Mouse (Mus musculus): ENCODE results near the gene Rasl12. TPM values are rescaled to one million over a fixed set of nuclear protein-coding genes. Genes with fewer than 3 reads are reported as not detected.

Rasl12 gene
- polyA plus RNA-seq, 2 experiments = 9.1 to 9.6 TPM

GRCm38 (mm10) chr9:65419633-65420032, 21.3 kb downstream of the Rasl12 start:
- ATAC-seq (ENCODE audit: low FRiP score, low read depth) (no peak), DNase-seq (ENCODE audit: low spot score) (no peak)
- no peaks in the 10 kb centered on the region for H3K4me1 ChIP-seq (ENCODE audit: control insufficient read depth, insufficient read depth, low read length)
- H3K27ac ChIP-seq (replicated peaks; ENCODE audit: low read depth, low read length) = no peak overlapping the region
- TF ChIP-seq POLR2A (IDR thresholded peaks at IDR 0.05; ENCODE audit: borderline replicate concordance, extremely low read depth, insufficient read depth, insufficient read length) = no peak
- 82% methylated on average over 3 of the region's 3 CpGs for WGBS
- H3K27me3 ChIP-seq (ENCODE audit: control insufficient read depth, insufficient read depth, low read length) = no peaks in the 10 kb centered on the region
- no peaks in the 10 kb centered on the region for H3K36me3 ChIP-seq (ENCODE audit: control insufficient read depth, insufficient read depth, low read length)
- H3K4me3 ChIP-seq (replicated peaks; ENCODE audit: low read length) = no peak overlapping the region
- H3K9me3 ChIP-seq (ENCODE audit: control insufficient read depth, low read length) = no peaks in the 10 kb centered on the region
- H3K9ac ChIP-seq (ENCODE audit: low read depth, low read length, severe bottlenecking) = no peak overlapping the region
- no peak overlapping the region for H3K4me2 ChIP-seq (replicated peaks; ENCODE audit: low read depth, low read length, severe bottlenecking)

GRCm38 (mm10) chr9:65422760-65423501, 24.6 kb downstream of the Rasl12 start, which contains the start of gene Slc51b:
Slc51b (minus strand) TSS chr9:65422955.
- no peak within 1 kb of the TSS for H3K27ac ChIP-seq (replicated peaks; ENCODE audit: low read depth, low read length)
- TF ChIP-seq POLR2A (IDR thresholded peaks at IDR 0.05; ENCODE audit: borderline replicate concordance, extremely low read depth, insufficient read depth, insufficient read length) = no peak
- ATAC-seq (ENCODE audit: low FRiP score, low read depth) = no peak
- no peak within 1 kb of the TSS for H3K4me2 ChIP-seq (replicated peaks; ENCODE audit: low read depth, low read length, severe bottlenecking)
- DNase-seq (ENCODE audit: low spot score) = no peak
- no peaks in the 10 kb centered on the region for H3K9me3 ChIP-seq (ENCODE audit: control insufficient read depth, low read length)
- WGBS = 73% methylated on average over 11 of the region's 11 CpGs
- no peaks in the 10 kb centered on the region for H3K36me3 ChIP-seq (ENCODE audit: control insufficient read depth, insufficient read depth, low read length)
- H3K27me3 ChIP-seq (ENCODE audit: control insufficient read depth, insufficient read depth, low read length) = no peaks in the 10 kb centered on the region
- H3K4me1 ChIP-seq (ENCODE audit: control insufficient read depth, insufficient read depth, low read length) = no peaks in the 10 kb centered on the region
- H3K9ac ChIP-seq (ENCODE audit: low read depth, low read length, severe bottlenecking) = no peak within 1 kb of the TSS
- H3K4me3 ChIP-seq (replicated peaks; ENCODE audit: low read length) = no peak within 1 kb of the TSS

GRCm38 (mm10) chr9:65424393-65424792, 26.1 kb downstream of the Rasl12 start:
- ATAC-seq (ENCODE audit: low FRiP score, low read depth) = no peak
- H3K4me3 ChIP-seq (replicated peaks; ENCODE audit: low read length) = no peak overlapping the region
- no peaks in the 10 kb centered on the region for H3K36me3 ChIP-seq (ENCODE audit: control insufficient read depth, insufficient read depth, low read length)
- no peak for DNase-seq (ENCODE audit: low spot score)
- no peaks in the 10 kb centered on the region for H3K27me3 ChIP-seq (ENCODE audit: control insufficient read depth, insufficient read depth, low read length)
- H3K4me2 ChIP-seq (replicated peaks; ENCODE audit: low read depth, low read length, severe bottlenecking) = no peak overlapping the region
- no peak overlapping the region for H3K27ac ChIP-seq (replicated peaks; ENCODE audit: low read depth, low read length)
- no peak overlapping the region for H3K9ac ChIP-seq (ENCODE audit: low read depth, low read length, severe bottlenecking)
- no peak for TF ChIP-seq POLR2A (IDR thresholded peaks at IDR 0.05; ENCODE audit: borderline replicate concordance, extremely low read depth, insufficient read depth, insufficient read length)
- no peaks in the 10 kb centered on the region for H3K4me1 ChIP-seq (ENCODE audit: control insufficient read depth, insufficient read depth, low read length)
- WGBS = 4% methylated on average over 3 of the region's 3 CpGs
- H3K9me3 ChIP-seq (ENCODE audit: control insufficient read depth, low read length) = no peaks in the 10 kb centered on the region

DNA sequence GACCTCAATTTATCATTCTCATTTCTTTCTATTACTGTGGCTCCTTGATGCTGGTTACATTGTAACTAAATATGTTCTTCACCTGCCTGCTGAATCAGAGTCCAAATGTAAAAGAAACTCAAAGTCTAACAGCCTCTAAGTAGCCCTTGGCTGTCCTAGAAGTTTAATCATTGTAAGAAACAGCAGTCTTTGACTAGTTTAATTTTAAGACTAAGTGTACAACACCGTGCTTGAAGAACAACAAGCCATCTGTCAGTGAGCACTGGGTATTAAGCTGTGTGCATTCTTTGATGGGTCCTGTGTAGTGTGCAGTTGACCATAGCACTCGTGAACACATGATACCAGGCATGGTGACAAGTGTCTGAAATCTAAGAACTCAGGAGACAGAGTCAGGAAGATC, 29.2 kb downstream of the Rasl12 start:
- TF ChIP-seq POLR2A (IDR thresholded peaks at IDR 0.05; ENCODE audit: borderline replicate concordance, extremely low read depth, insufficient read depth, insufficient read length) = no peak
- H3K27me3 ChIP-seq (ENCODE audit: control insufficient read depth, insufficient read depth, low read length) = no peaks in the 10 kb centered on the region
- no peak overlapping the region for H3K4me2 ChIP-seq (replicated peaks; ENCODE audit: low read depth, low read length, severe bottlenecking)
- ATAC-seq (ENCODE audit: low FRiP score, low read depth) (no peak), DNase-seq (ENCODE audit: low spot score) (no peak)
- no peaks in the 10 kb centered on the region for H3K36me3 ChIP-seq (ENCODE audit: control insufficient read depth, insufficient read depth, low read length)
- H3K27ac ChIP-seq (replicated peaks; ENCODE audit: low read depth, low read length) = no peak overlapping the region
- H3K4me3 ChIP-seq (replicated peaks; ENCODE audit: low read length) = no peak overlapping the region
- 68% methylated on average over 2 of the region's 2 CpGs for WGBS
- H3K9ac ChIP-seq (ENCODE audit: low read depth, low read length, severe bottlenecking) = no peak overlapping the region
- no peaks in the 10 kb centered on the region for H3K4me1 ChIP-seq (ENCODE audit: control insufficient read depth, insufficient read depth, low read length)
- H3K9me3 ChIP-seq (ENCODE audit: control insufficient read depth, low read length) = no peaks in the 10 kb centered on the region

DNA sequence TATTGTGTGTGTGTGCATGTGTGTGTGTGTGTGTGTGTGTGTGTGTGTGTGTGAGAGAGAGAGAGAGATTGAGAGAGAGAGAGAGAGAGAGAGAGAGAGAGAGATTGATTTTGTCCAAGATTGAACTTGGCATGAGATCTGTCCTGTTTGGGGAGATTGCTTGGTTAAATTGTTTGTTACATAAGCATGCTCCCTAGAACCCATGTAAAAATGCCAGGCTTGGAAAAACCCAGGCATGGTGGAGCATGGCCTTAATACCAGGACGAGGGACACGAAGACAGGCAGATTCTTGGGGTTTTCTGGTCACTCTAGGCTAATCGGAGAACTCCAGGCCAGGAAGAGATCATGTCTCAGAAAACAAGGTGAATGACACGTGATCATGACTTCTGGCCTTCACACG, 29.7 kb downstream of the Rasl12 start:
- Histone ChIP-seq H3K36me3 (ENCODE audit: control insufficient read depth, insufficient read depth, low read length) (no peaks in the 10 kb centered on the region), H3K4me2 (replicated peaks; ENCODE audit: low read depth, low read length, severe bottlenecking) (no peak overlapping the region), H3K9ac (ENCODE audit: low read depth, low read length, severe bottlenecking) (no peak overlapping the region), H3K4me1 (ENCODE audit: control insufficient read depth, insufficient read depth, low read length) (no peaks in the 10 kb centered on the region), H3K4me3 (replicated peaks; ENCODE audit: low read length) (no peak overlapping the region), H3K27me3 (ENCODE audit: control insufficient read depth, insufficient read depth, low read length) (no peaks in the 10 kb centered on the region), H3K9me3 (ENCODE audit: control insufficient read depth, low read length) (no peaks in the 10 kb centered on the region), H3K27ac (replicated peaks; ENCODE audit: low read depth, low read length) (no peak overlapping the region)
- TF ChIP-seq POLR2A (IDR thresholded peaks at IDR 0.05; ENCODE audit: borderline replicate concordance, extremely low read depth, insufficient read depth, insufficient read length) = no peak
- WGBS = 90% methylated on average over 5 of the region's 5 CpGs
- no peak for ATAC-seq (ENCODE audit: low FRiP score, low read depth)
- DNase-seq (ENCODE audit: low spot score) = no peak
